Mouse (Mus musculus): Measurements from ENCODE around the gene Gm28102. TPM values are rescaled to one million over a fixed set of nuclear protein-coding genes. Genes with fewer than 3 reads are reported as not detected.
"Not testable (repeated sequence)": the region's sequence is repeated elsewhere in the genome, so short reads cannot be mapped to it uniquely, and the experiment has no call there.

The Gm28102 gene
- polyA plus RNA-seq (2011; ENCODE audit: insufficient read depth, insufficient read length, low replicate concordance, missing spikeins), result not detected in 2 replicates

GRCm38 (mm10) chrY:88053015-88053414 lies at the start of gene Gm28102:
Gene Gm28102, plus strand, starts transcription at chrY:88053315.
- not testable (repeated sequence) for H3K4me3 ChIP-seq (replicated peaks; ENCODE audit: control insufficient read depth, low read depth, low read length)
- WGBS, result 79% methylated on average over 4 of the region's 7 CpGs

More at GRCm38 (mm10) chrY:88053015-88053414, at the start of gene Gm28102:
- not testable (repeated sequence) for H3K4me1 ChIP-seq (ENCODE audit: control insufficient read depth, insufficient read depth, low read length); H3K27ac ChIP-seq (ENCODE audit: control insufficient read depth, insufficient read depth, low read depth, low read length, poor library complexity)

Data from bone marrow, adult 2 months (tissue).